Mouse (Mus musculus) erythroblast, embryonic 14.5 days (primary cell): ENCODE measurements around the gene Pi4k2a. TPM values are rescaled to one million over a fixed set of nuclear protein-coding genes. Genes with fewer than 3 reads are reported as not detected.
A peak's percentile ranks its signal among the peaks of the same experiment; 100 is the strongest.

Source experiments
- H3K27me3 ChIP-seq: 2 replicates; pipeline ENCODE4 v1.6.1; 2012; ENCODE audit warnings: inconsistent platforms; ENCODE audit not compliant: control insufficient read depth
- H3K36me3 ChIP-seq: 2 replicates; pipeline ENCODE4 v1.6.1; 2012; ENCODE audit warnings: mild to moderate bottlenecking, inconsistent platforms; ENCODE audit not compliant: control insufficient read depth
- H3K4me1 ChIP-seq: 2 replicates; pipeline ENCODE4 v1.6.1; 2012; ENCODE audit warnings: inconsistent platforms; ENCODE audit not compliant: control insufficient read depth
- H3K4me3 ChIP-seq: replicated peaks from 2 replicates; pipeline ENCODE3; 2012; ENCODE audit warnings: moderate library complexity, mild to moderate bottlenecking, inconsistent platforms
- H3K9me3 ChIP-seq: 2 replicates; pipeline ENCODE4 v1.6.1; 2012; ENCODE audit warnings: low read length, inconsistent platforms, mixed read lengths; ENCODE audit not compliant: control insufficient read depth
- GATA1 ChIP-seq: IDR thresholded peaks from 2 replicates; pipeline ENCODE4 v1.6.1; 2012; ENCODE audit warnings: low read length, inconsistent platforms, mixed read lengths
- TAL1 ChIP-seq: IDR thresholded peaks from 3 replicates; pipeline ENCODE4 v1.6.1; 2012; ENCODE audit warnings: low read length, inconsistent platforms, mixed read lengths
- polyA plus RNA-seq: library from polyadenylated mRNA; stranded (reverse); fragments of >175 nt; gene quantifications from 2 replicates; pipeline ENCODE4 v1.2.3, GENCODE M21; 2012

Gene Pi4k2a
- polyA plus RNA-seq, 1 experiment, result 1.7 TPM

- peaks cover 52% of the 10 kb centered on the region for H3K27me3 ChIP-seq
- peaks cover 7% of the 10 kb centered on the region; the same call in 1 of the 2 replicates for H3K9me3 ChIP-seq
- no peaks in the 10 kb centered on the region for H3K36me3 ChIP-seq
- H3K4me1 ChIP-seq, result peaks cover 19% of the 10 kb centered on the region
- H3K4me3 ChIP-seq, result no peak overlapping the region
- TF ChIP-seq TAL1, result no peak
- TF ChIP-seq GATA1, result no peak
Observed at GRCm38 (mm10) chr19:42146276-42147010, 56.2 kb downstream of the Pi4k2a start.

- Histone ChIP-seq H3K9me3 (peaks cover 7% of the 10 kb centered on the region; the same call in 1 of the 2 replicates), H3K4me3 (peak within 1 kb of the TSS; percentile 62), H3K4me1 (peaks cover 23% of the 10 kb centered on the region), H3K36me3 (no peaks in the 10 kb centered on the region), H3K27me3 (peaks cover 52% of the 10 kb centered on the region)
- no peak for TF ChIP-seq GATA1
- TF ChIP-seq TAL1, result no peak
Observed at GRCm38 (mm10) chr19:42147170-42147768, 57.0 kb downstream of the Pi4k2a start, which contains the start of gene Marveld1. TSS of gene Marveld1 (plus strand) at chr19:42147400.

- peaks cover 23% of the 10 kb centered on the region for H3K4me1 ChIP-seq
- H3K27me3 ChIP-seq, result peaks cover 52% of the 10 kb centered on the region
- H3K9me3 ChIP-seq, result peaks cover 7% of the 10 kb centered on the region; the same call in 1 of the 2 replicates
- H3K36me3 ChIP-seq, result no peaks in the 10 kb centered on the region
- TF ChIP-seq GATA1 (no peak), TAL1 (no peak)
- H3K4me3 ChIP-seq, result peak overlapping the region; percentile 62
Observed at GRCm38 (mm10) chr19:42147769-42148568, 57.7 kb downstream of the Pi4k2a start.

GRCm38 (mm10) chr19:42148569-42148860 lies 58.2 kb downstream of the Pi4k2a start:
- H3K4me3 ChIP-seq, result peak overlapping the region; percentile 62
- H3K36me3 ChIP-seq, result no peaks in the 10 kb centered on the region
- H3K9me3 ChIP-seq, result peaks cover 7% of the 10 kb centered on the region; the same call in 1 of the 2 replicates
- TF ChIP-seq GATA1 (no peak), TAL1 (no peak)
- peaks cover 23% of the 10 kb centered on the region for H3K4me1 ChIP-seq
- peaks cover 55% of the 10 kb centered on the region for H3K27me3 ChIP-seq

GRCm38 (mm10) chr19:42151990-42152389 lies 61.7 kb downstream of the Pi4k2a start:
- Histone ChIP-seq H3K4me3 (no peak overlapping the region), H3K9me3 (peaks cover 7% of the 10 kb centered on the region; the same call in 1 of the 2 replicates), H3K36me3 (no peaks in the 10 kb centered on the region), H3K27me3 (peaks cover 37% of the 10 kb centered on the region), H3K4me1 (peaks cover 21% of the 10 kb centered on the region)
- TF ChIP-seq TAL1 (no peak), GATA1 (no peak)

- no peaks in the 10 kb centered on the region for H3K9me3 ChIP-seq
- H3K36me3 ChIP-seq, result no peaks in the 10 kb centered on the region
- H3K4me3 ChIP-seq, result no peak overlapping the region
- TF ChIP-seq GATA1 (no peak), TAL1 (no peak)
- peaks cover 15% of the 10 kb centered on the region for H3K27me3 ChIP-seq
- H3K4me1 ChIP-seq, result peaks cover 15% of the 10 kb centered on the region
Observed at GRCm38 (mm10) chr19:42157493-42158237, 67.4 kb downstream of the Pi4k2a start.

- Histone ChIP-seq H3K27me3 (peaks cover 13% of the 10 kb centered on the region), H3K9me3 (no peaks in the 10 kb centered on the region), H3K4me3 (no peak overlapping the region), H3K36me3 (no peaks in the 10 kb centered on the region), H3K4me1 (peaks cover 15% of the 10 kb centered on the region)
- no peak for TF ChIP-seq TAL1
- TF ChIP-seq GATA1, result no peak
Observed at GRCm38 (mm10) chr19:42158246-42159017, 68.2 kb downstream of the Pi4k2a start.

- Histone ChIP-seq H3K4me3 (no peak within 1 kb of the TSS), H3K9me3 (no peaks in the 10 kb centered on the region), H3K4me1 (peaks cover 24% of the 10 kb centered on the region), H3K36me3 (no peaks in the 10 kb centered on the region), H3K27me3 (peaks cover 36% of the 10 kb centered on the region)
- TF ChIP-seq GATA1, result no peak
- TF ChIP-seq TAL1, result no peak
Observed at GRCm38 (mm10) chr19:42163764-42164163, 73.5 kb downstream of the Pi4k2a start, which contains the start of gene Zfyve27. TSS of gene Zfyve27 (plus strand) at chr19:42163951.
